Mouse (Mus musculus) Patski (cell line): Measurements from ENCODE around the gene Cpa5. TPM values are rescaled to one million over a fixed set of nuclear protein-coding genes. Genes with fewer than 3 reads are reported as not detected.

Experiments
- ATAC-seq: fragments of 100-300 bp; one replicate; pipeline ENCODE4 v1.8.0; 2021
- CTCF ChIA-PET: fragments of 350-600 bp; sonication (Branson Sonifier 250); formaldehyde crosslinking; loops from one replicate; lab custom pipeline; 2022; ENCODE audit warnings: inconsistent platforms; lab: Charles Lee
- POLR2A ChIA-PET: fragments of 350-600 bp; sonication (Branson Sonifier 250); formaldehyde crosslinking; loops from one replicate; lab custom pipeline; 2022; ENCODE audit warnings: antibody characterized with exemption, inconsistent platforms; lab: Charles Lee
- DNase-seq: peaks from one replicate; pipeline ENCODE4 v3.0.0-alpha.2; 2011; ENCODE audit warnings: low read depth, low spot score
- H3K27me3 ChIP-seq: fragments of 371-371 bp; one replicate; pipeline ENCODE4 v1.5.1; 2021
- CTCF ChIP-seq: fragments of 100-300 bp; IDR thresholded peaks from one replicate; pipeline ENCODE4 v1.5.1; 2021
- in situ Hi-C: fragments of 300-500 bp; cut with MboI; formaldehyde crosslinking; loops from 3 replicates; pipeline ENCODE4 v1.11.1; 2018; ENCODE audit warnings: low pct_unique_long_range_greater_than_20kb, mixed read lengths
- polyA plus RNA-seq: library from polyadenylated mRNA; unstranded; gene quantifications from one replicate; pipeline ENCODE4 v1.2.3, GENCODE M21; 2021

Cpa5 gene
- polyA plus RNA-seq, 1 experiment from 2014 or later, result 0.09 TPM

- CTCF ChIA-PET, result interaction anchor here (1.1 to 1.2 kb wide), 2 partner anchors 9 to 12 kb away, joined by 3 read pairs; no protein-coding TSS in a partner anchor
- no peak for DNase-seq
- no peaks in the 10 kb centered on the region for H3K27me3 ChIP-seq
- POLR2A ChIA-PET, result no interaction called here
- no peak for ATAC-seq
- in situ Hi-C loops, result no loop called here
- TF ChIP-seq CTCF, result no peak
Observed at GRCm38 (mm10) chr6:30576477-30577203, 34.2 kb upstream of the Cpa5 start.

GRCm38 (mm10) chr6:30579961-30580840, 30.6 kb upstream of the Cpa5 start:
- no peak for TF ChIP-seq CTCF
- no peaks in the 10 kb centered on the region for H3K27me3 ChIP-seq
- POLR2A ChIA-PET, result no interaction called here
- DNase-seq (no peak), ATAC-seq (no peak)
- CTCF ChIA-PET, result no interaction called here
- in situ Hi-C loops, result no loop called here

GRCm38 (mm10) chr6:30580841-30581176, 30.0 kb upstream of the Cpa5 start:
- POLR2A ChIA-PET, result no interaction called here
- no peak for DNase-seq
- CTCF ChIA-PET, result no interaction called here
- no peak for ATAC-seq
- H3K27me3 ChIP-seq, result no peaks in the 10 kb centered on the region
- TF ChIP-seq CTCF, result no peak
- in situ Hi-C loops, result no loop called here

DNA sequence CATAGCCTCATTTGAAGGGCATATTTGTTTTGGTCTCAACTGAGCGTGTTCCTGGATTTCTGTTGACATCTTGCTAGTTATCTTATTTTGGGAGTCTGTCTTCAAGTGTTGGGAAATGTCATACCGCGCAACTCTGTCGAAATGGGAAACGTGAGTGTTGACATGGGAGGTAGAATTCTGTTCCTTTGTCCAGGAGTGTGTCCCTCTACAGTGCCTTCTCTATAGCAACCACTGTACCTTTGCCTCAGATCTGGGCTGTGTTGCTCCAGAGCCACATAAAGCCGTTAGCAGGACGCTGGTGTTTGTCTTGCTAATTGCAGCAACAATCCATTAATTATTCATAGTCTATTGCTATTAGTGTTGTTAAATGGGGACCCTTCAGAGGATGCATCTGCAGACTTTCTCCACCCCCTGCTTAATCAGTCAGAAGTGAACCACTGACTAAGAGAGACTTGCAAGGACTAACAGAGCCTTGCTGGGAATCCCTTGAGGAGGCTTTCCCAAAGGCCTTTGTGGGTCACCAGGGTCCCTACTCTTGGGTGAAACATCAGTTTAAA, 23.8 kb upstream of the Cpa5 start:
- ATAC-seq, result no peak

DNA sequence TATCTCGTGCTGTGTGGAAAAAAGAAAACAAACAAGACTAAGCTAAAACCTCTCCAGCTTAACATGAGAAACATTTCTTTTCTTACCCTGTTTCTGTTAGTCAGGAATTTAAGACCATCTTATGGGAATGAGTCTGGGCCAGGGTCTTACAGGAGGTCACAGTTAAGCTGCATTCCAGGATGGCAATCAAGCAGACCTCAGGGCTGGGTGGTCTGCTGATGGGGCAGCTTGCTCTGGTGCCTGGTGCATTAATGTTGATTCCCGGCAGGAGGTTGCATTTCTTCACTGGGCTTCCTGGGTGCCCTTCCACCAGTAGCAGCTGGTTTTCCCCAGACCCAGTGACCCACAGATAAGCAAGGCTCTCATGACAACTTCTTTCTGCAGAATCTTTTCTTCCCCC, 21.0 kb upstream of the Cpa5 start:
- POLR2A ChIA-PET, result interaction anchor here (0.7 kb wide), 1 partner anchor 8 kb away, joined by 3 read pairs; no protein-coding TSS in a partner anchor
- no peak for DNase-seq
- ATAC-seq, result no peak
- in situ Hi-C loops, result no loop called here
- H3K27me3 ChIP-seq, result no peaks in the 10 kb centered on the region
- CTCF ChIA-PET, result interaction anchor here (1.3 kb wide), 1 partner anchor 16 kb away, joined by 3 read pairs; no protein-coding TSS in a partner anchor
- TF ChIP-seq CTCF, result no peak

More for the DNA sequence above, 23.8 kb upstream of the Cpa5 start:
- no peaks in the 10 kb centered on the region for H3K27me3 ChIP-seq
- DNase-seq, result no peak
- ChIA-PET POLR2A (no interaction called here), CTCF (no interaction called here)
- no peak for TF ChIP-seq CTCF
- in situ Hi-C loops, result no loop called here

GRCm38 (mm10) chr6:30591851-30592404, 18.9 kb upstream of the Cpa5 start:
- POLR2A ChIA-PET, result no interaction called here
- CTCF ChIA-PET, result interaction anchor here (1.5 kb wide), 1 partner anchor 18 kb away, joined by 4 read pairs; no protein-coding TSS in a partner anchor
- in situ Hi-C loops, result no loop called here
- no peak for DNase-seq
- no peak for ATAC-seq
- TF ChIP-seq CTCF, result no peak
- H3K27me3 ChIP-seq, result no peaks in the 10 kb centered on the region

DNA sequence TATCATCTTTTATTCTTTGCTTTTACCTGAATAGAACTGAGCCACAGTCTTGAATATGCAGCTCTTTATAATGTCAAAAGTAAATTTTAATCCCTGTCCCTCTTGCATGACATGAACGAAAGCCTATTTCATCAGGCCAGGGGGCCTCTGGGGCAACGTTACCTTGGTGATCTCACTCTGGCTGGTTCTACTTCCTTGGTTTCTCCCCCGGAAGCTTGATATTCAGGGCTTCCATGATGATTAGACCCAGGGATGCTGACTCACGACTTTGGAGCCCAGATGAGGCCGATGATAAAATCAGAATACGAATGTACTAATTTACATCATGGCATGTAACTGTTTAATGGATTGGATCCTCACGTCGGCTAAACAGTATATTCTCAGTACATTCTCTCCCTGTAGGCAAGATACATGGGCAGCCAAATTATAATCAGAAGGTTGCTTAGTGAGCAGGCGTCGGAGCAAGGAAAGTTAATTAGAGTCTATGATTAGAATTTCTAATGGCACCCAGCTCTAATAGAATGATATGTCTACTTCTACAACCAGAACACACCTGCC, 18.3 kb upstream of the Cpa5 start:
- ChIA-PET CTCF (interaction anchor here (1.5 kb wide), 1 partner anchor 18 kb away, joined by 4 read pairs; no protein-coding TSS in a partner anchor), POLR2A (no interaction called here)
- no peaks in the 10 kb centered on the region for H3K27me3 ChIP-seq
- ATAC-seq, result no peak
- in situ Hi-C loops, result no loop called here
- no peak for TF ChIP-seq CTCF
- no peak for DNase-seq

DNA sequence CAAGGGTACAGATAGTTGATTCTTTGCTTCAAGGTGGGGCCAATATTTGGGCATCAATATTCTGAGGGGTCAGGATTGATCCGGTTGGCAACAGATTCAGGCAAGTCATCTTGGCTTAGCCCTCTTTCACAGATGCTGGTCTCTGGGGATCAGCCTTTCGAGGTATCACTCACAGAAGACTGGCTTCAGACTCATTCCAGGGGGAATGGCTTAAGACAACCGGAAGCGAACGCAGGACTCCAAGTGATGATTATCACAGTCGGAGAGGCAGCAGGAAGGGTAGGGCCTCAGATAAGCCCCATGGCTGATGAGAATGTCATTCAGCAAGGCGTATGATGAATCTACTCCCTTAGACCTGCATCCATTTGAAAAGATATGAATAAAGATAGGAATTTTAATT, 16.4 kb upstream of the Cpa5 start:
- no peak for TF ChIP-seq CTCF
- no peak for ATAC-seq
- ChIA-PET CTCF (no interaction called here), POLR2A (no interaction called here)
- DNase-seq, result no peak
- no peaks in the 10 kb centered on the region for H3K27me3 ChIP-seq
- in situ Hi-C loops, result no loop called here

DNA sequence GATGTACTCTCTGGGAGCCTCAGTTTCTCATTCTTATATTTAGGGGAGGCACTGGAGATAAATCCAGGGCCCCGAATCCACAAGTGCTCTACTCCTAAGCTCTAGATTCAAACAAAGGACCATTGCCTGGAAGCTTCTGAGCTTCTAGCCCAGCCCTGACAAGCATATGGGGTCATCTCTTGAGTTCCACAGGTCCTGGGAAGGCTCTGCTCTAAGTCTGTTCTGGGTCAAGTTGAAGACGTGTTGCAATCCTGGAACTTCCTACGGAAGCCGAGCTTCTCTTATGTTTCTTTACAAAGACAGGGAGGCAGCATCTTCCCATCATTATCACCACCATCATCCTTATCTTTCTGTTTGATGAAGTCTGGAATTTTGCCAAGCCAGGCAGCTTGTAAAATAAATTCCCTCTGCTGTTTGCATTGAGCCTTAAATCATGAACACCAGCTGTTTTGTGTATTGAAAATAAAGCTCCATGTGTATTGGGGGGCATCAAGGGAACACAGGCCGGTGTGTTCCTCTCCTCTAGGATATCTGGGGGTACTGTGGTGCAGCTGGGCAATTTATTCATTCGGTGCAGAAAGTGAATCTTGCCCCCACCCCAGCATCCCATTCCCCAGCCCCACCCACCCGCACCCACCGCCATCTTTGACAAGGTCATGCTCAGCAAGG, 14.4 kb upstream of the Cpa5 start:
- DNase-seq (no peak), ATAC-seq (no peak)
- in situ Hi-C loops, result no loop called here
- TF ChIP-seq CTCF, result no peak
- no peaks in the 10 kb centered on the region for H3K27me3 ChIP-seq
- CTCF ChIA-PET, result interaction anchor here (0.8 kb wide), 1 partner anchor 13 kb away, joined by 3 read pairs; no protein-coding TSS in a partner anchor
- POLR2A ChIA-PET, result no interaction called here

- in situ Hi-C loops, result no loop called here
- ATAC-seq, result no peak
- CTCF ChIA-PET, result no interaction called here
Observed at GRCm38 (mm10) chr6:30600033-30600432, 10.8 kb upstream of the Cpa5 start.

More at GRCm38 (mm10) chr6:30600033-30600432, 10.8 kb upstream of the Cpa5 start:
- peaks cover 11% of the 10 kb centered on the region for H3K27me3 ChIP-seq
- no peak for TF ChIP-seq CTCF
- POLR2A ChIA-PET, result no interaction called here
- DNase-seq, result no peak
